Mouse (Mus musculus): ENCODE results near the gene Tnrc6b. TPM values are rescaled to one million over a fixed set of nuclear protein-coding genes. Genes with fewer than 3 reads are reported as not detected.

Tnrc6b gene
- total and polyA plus RNA-seq, 3 experiments, result 14.2 to 146 (median 24.5) TPM

DNA sequence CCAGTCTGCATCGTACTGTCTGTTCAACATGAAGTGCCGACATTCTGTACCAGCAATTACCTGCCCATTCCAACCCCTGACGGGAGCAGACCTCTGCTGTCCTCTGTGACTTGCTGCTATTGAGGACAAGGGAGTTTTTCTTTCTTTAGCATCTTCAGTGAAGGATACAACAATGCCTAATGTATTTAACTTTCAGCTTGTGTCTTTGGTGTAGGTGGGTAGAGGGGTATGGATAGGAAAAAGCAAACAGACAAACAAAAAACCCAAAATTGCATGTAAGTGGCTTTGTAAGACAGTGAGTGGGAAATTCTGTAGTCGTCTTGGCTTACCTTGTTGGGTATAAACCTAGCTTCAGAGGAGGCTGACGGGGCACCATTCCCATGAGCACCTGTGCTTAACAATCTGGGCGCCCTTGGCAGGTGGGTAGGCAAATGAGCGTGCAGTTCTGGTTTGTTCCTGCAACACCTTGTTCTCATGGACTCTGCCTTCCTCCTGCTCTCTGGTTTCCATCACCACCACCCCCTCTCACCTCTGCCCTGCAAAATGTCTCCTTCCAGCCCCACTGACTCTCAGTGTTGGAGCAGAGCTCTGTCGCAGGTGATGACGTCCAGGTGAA lies 220.3 kb downstream of the Tnrc6b start:
- no peaks in the 10 kb centered on the region for H3K27me3 ChIP-seq (ENCODE audit: insufficient read depth, low read length)
- DNase-seq (ENCODE audit: low spot score) (no peak), ATAC-seq (ENCODE audit: extremely low read depth, insufficient number of reproducible peaks, low FRiP score, poor library complexity, severe bottlenecking) (no peak)
- H3K4me1 ChIP-seq (ENCODE audit: insufficient read depth, low read depth, low read length), result peaks cover 44% of the 10 kb centered on the region
- TF ChIP-seq TAL1 (conservative IDR thresholded peaks at IDR 0.05; ENCODE audit: low read depth, low read length) (no peak), GATA2 (IDR thresholded peaks at IDR 0.05; ENCODE audit: borderline replicate concordance, low read depth, low read length) (no peak), CTCF (IDR thresholded peaks at IDR 0.05; ENCODE audit: low read depth, low read length) (no peak), POLR2AphosphoS5 (IDR thresholded peaks at IDR 0.05; ENCODE audit: insufficient replicate concordance, low read depth, low read length) (no peak)
- H3K4me3 ChIP-seq (ENCODE audit: low read depth, low read length), result no peak overlapping the region; the same call in 1 of the 2 replicates
- no peaks in the 10 kb centered on the region for H3K9me3 ChIP-seq (replicated peaks)
- H3K36me3 ChIP-seq (replicated peaks), result peaks cover 70% of the 10 kb centered on the region

GRCm38 (mm10) chr15:80934841-80935240 lies 223.7 kb downstream of the Tnrc6b start:
- no peak for DNase-seq (ENCODE audit: low spot score)
- H3K4me1 ChIP-seq (ENCODE audit: insufficient read depth, low read depth, low read length), result peaks cover 48% of the 10 kb centered on the region
- H3K27me3 ChIP-seq (ENCODE audit: insufficient read depth, low read length), result no peaks in the 10 kb centered on the region
- no peak overlapping the region for H3K4me3 ChIP-seq (ENCODE audit: low read depth, low read length)
- TF ChIP-seq CTCF (IDR thresholded peaks at IDR 0.05; ENCODE audit: low read depth, low read length), result no peak
- no peak for TF ChIP-seq GATA1 (IDR thresholded peaks at IDR 0.05; ENCODE audit: borderline replicate concordance, low read length)
- TF ChIP-seq TAL1 (conservative IDR thresholded peaks at IDR 0.05; ENCODE audit: low read depth, low read length), result no peak
- TF ChIP-seq GATA2 (IDR thresholded peaks at IDR 0.05; ENCODE audit: borderline replicate concordance, low read depth, low read length), result no peak
- no peak for TF ChIP-seq POLR2AphosphoS5 (IDR thresholded peaks at IDR 0.05; ENCODE audit: insufficient replicate concordance, low read depth, low read length)
- no peaks in the 10 kb centered on the region for H3K9me3 ChIP-seq (replicated peaks)
- ATAC-seq (ENCODE audit: extremely low read depth, insufficient number of reproducible peaks, low FRiP score, poor library complexity, severe bottlenecking), result no peak
- H3K36me3 ChIP-seq (replicated peaks), result peaks cover 65% of the 10 kb centered on the region

DNA sequence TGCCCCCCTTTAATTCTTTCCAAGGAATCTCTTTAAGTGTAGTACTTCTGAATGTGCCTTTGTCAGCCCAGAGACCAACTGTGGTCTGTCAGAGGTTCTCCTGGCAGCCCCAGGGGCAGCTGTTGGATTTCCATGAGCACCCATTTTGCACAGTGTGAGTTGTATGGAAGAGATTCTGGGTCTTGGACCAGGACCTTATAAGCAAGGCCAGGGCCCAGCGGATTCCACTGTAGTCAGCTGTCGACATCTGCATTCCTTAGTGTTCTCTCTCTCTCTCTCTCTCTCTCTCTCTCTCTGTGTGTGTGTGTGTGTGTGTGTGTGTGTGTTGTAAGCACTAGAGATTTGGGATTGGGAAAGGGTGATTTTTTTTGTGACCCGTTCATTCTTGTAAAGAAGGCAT lies 225.6 kb downstream of the Tnrc6b start:
- Histone ChIP-seq H3K36me3 (replicated peaks) (peaks cover 68% of the 10 kb centered on the region), H3K9me3 (replicated peaks) (no peaks in the 10 kb centered on the region), H3K27me3 (ENCODE audit: insufficient read depth, low read length) (no peaks in the 10 kb centered on the region), H3K4me3 (ENCODE audit: low read depth, low read length) (no peak overlapping the region), H3K4me1 (ENCODE audit: insufficient read depth, low read depth, low read length) (peaks cover 32% of the 10 kb centered on the region)
- no peak for TF ChIP-seq GATA1 (IDR thresholded peaks at IDR 0.05; ENCODE audit: borderline replicate concordance, low read length)
- no peak for TF ChIP-seq TAL1 (conservative IDR thresholded peaks at IDR 0.05; ENCODE audit: low read depth, low read length)
- no peak for TF ChIP-seq POLR2AphosphoS5 (IDR thresholded peaks at IDR 0.05; ENCODE audit: insufficient replicate concordance, low read depth, low read length)
- TF ChIP-seq CTCF (IDR thresholded peaks at IDR 0.05; ENCODE audit: low read depth, low read length), result no peak
- no peak for TF ChIP-seq GATA2 (IDR thresholded peaks at IDR 0.05; ENCODE audit: borderline replicate concordance, low read depth, low read length)
- DNase-seq (ENCODE audit: low spot score), result no peak
- ATAC-seq (ENCODE audit: extremely low read depth, insufficient number of reproducible peaks, low FRiP score, poor library complexity, severe bottlenecking), result no peak

- Histone ChIP-seq H3K27me3 (ENCODE audit: insufficient read depth, low read length) (no peaks in the 10 kb centered on the region), H3K9me3 (replicated peaks) (no peaks in the 10 kb centered on the region), H3K4me1 (ENCODE audit: insufficient read depth, low read depth, low read length) (peaks cover 27% of the 10 kb centered on the region), H3K36me3 (replicated peaks) (peaks cover 67% of the 10 kb centered on the region), H3K4me3 (ENCODE audit: low read depth, low read length) (no peak overlapping the region)
- no peak for TF ChIP-seq CTCF (IDR thresholded peaks at IDR 0.05; ENCODE audit: low read depth, low read length)
- ATAC-seq (ENCODE audit: extremely low read depth, insufficient number of reproducible peaks, low FRiP score, poor library complexity, severe bottlenecking), result no peak
- no peak for DNase-seq (ENCODE audit: low spot score)
Measured at GRCm38 (mm10) chr15:80938615-80939014, 227.5 kb downstream of the Tnrc6b start.

- ATAC-seq (ENCODE audit: extremely low read depth, insufficient number of reproducible peaks, low FRiP score, poor library complexity, severe bottlenecking) (no peak), DNase-seq (ENCODE audit: low spot score) (no peak)
- Histone ChIP-seq H3K36me3 (replicated peaks) (peaks cover 63% of the 10 kb centered on the region), H3K4me3 (ENCODE audit: low read depth, low read length) (no peak overlapping the region), H3K27me3 (ENCODE audit: insufficient read depth, low read length) (no peaks in the 10 kb centered on the region), H3K9me3 (replicated peaks) (no peaks in the 10 kb centered on the region), H3K4me1 (ENCODE audit: insufficient read depth, low read depth, low read length) (peaks cover 22% of the 10 kb centered on the region)
- TF ChIP-seq CTCF (IDR thresholded peaks at IDR 0.05; ENCODE audit: low read depth, low read length) (no peak), GATA2 (IDR thresholded peaks at IDR 0.05; ENCODE audit: borderline replicate concordance, low read depth, low read length) (no peak), GATA1 (IDR thresholded peaks at IDR 0.05; ENCODE audit: borderline replicate concordance, low read length) (no peak)
Measured at GRCm38 (mm10) chr15:80939401-80939800, 228.3 kb downstream of the Tnrc6b start.

DNA sequence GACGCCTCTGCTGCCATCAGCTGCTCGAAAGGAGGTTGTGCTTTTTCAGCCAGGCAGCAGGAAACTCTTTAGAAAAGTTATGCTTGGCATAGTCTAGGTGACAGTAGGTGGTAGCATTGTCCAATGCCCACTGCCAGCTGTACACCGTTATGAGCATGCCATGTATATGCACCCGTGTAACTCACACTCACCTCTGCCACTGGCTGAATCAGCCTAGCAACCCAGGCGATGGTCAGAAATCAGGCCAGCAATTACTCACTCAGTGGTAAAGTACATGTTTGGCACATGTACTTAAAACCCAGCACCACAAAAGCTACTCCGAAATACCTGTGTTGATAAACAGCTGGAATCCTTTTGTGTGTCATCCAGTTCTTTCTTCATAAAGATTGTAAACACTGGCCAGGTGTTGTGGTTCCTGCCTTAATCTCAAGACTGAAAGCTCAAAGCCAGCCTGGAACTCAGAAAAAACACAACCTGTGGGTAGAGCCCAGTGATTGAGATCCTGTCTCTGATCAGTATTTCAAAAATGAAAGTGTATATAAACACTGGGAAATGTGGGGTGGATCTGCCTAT lies 230.4 kb downstream of the Tnrc6b start:
- DNase-seq (ENCODE audit: low spot score) (no peak), ATAC-seq (ENCODE audit: extremely low read depth, insufficient number of reproducible peaks, low FRiP score, poor library complexity, severe bottlenecking) (no peak)
- no peak overlapping the region for H3K4me3 ChIP-seq (ENCODE audit: low read depth, low read length)
- no peaks in the 10 kb centered on the region for H3K27me3 ChIP-seq (ENCODE audit: insufficient read depth, low read length)
- peaks cover 27% of the 10 kb centered on the region; the same call in 1 of the 2 replicates for H3K4me1 ChIP-seq (ENCODE audit: insufficient read depth, low read depth, low read length)
- H3K9me3 ChIP-seq (replicated peaks), result no peaks in the 10 kb centered on the region
- TF ChIP-seq GATA1 (IDR thresholded peaks at IDR 0.05; ENCODE audit: borderline replicate concordance, low read length), result no peak
- no peak for TF ChIP-seq GATA2 (IDR thresholded peaks at IDR 0.05; ENCODE audit: borderline replicate concordance, low read depth, low read length)
- TF ChIP-seq CTCF (IDR thresholded peaks at IDR 0.05; ENCODE audit: low read depth, low read length), result no peak
- TF ChIP-seq POLR2AphosphoS5 (IDR thresholded peaks at IDR 0.05; ENCODE audit: insufficient replicate concordance, low read depth, low read length), result no peak
- TF ChIP-seq TAL1 (conservative IDR thresholded peaks at IDR 0.05; ENCODE audit: low read depth, low read length), result no peak
- peaks cover 43% of the 10 kb centered on the region for H3K36me3 ChIP-seq (replicated peaks)
